Mouse (Mus musculus): Measurements from ENCODE around the gene Iyd. TPM values are rescaled to one million over a fixed set of nuclear protein-coding genes. Genes with fewer than 3 reads are reported as not detected.

The Iyd gene
- polyA plus RNA-seq, 1 experiment from 2014 or later: 4.6 TPM

DNA sequence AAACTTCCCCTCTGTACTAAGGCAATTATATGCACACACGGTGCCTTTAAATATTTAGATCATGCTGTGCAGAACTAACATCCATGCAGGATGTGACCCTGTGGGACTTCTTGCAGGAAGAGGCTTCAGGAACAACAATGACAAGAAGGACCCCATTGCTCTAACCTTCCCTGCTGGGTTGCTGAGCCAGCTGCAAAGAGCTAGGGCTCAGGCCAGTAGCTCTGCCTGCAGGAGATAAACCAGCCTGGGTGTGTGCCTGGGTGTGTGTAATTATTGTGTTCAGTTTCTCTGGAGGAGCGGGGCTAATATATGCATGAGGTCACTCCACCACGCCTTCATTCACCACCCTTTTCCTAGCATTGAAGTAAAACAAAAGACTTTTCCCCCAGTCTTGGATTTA, 51.8 kb downstream of the Iyd start:
- Histone ChIP-seq H3K4me1 (ENCODE audit: insufficient read depth, low read depth, low read length) (no peaks in the 10 kb centered on the region), H3K9ac (replicated peaks; ENCODE audit: low read depth) (no peak overlapping the region), H3K27me3 (replicated peaks; ENCODE audit: insufficient read depth, low read length) (no peaks in the 10 kb centered on the region), H3K4me2 (replicated peaks; ENCODE audit: low read depth, low read length) (no peak overlapping the region), H3K9me3 (ENCODE audit: low read length) (no peaks in the 10 kb centered on the region), H3K4me3 (ENCODE audit: low read depth, low read length) (no peak overlapping the region), H3K36me3 (ENCODE audit: insufficient read depth, low read length) (no peaks in the 10 kb centered on the region), H3K27ac (ENCODE audit: low read length) (no peak overlapping the region)
- ATAC-seq (peak; percentile 76), DNase-seq (ENCODE audit: low spot score) (peak; percentile 17)
- WGBS: 48% methylated on average over 3 of the region's 3 CpGs
- no peak for TF ChIP-seq CTCF (IDR thresholded peaks at IDR 0.05)
- peak; percentile 24; the same call in 1 of the 2 replicates for TF ChIP-seq EP300 (IDR thresholded peaks at IDR 0.05)

DNA sequence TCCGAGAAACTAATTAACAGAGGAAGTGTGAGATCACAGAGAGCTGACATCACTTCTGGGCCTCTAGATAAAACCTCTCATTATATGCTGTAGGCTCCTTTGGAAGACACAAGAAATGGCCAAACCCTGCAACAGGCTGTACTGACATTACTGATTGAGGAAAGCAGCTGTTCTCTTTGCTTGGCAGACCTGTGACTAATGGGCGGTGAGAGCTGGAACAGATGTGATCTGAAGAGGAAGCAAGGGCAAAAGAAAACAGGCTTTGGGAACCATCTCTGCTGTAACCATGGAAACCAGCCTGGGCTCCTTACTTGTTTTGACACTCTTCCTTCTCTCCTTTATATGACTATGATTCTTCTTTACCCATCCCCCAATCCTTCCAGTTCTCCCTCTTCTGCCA, 56.7 kb downstream of the Iyd start:
- 40% methylated on average over 2 of the region's 2 CpGs for WGBS
- Histone ChIP-seq H3K4me3 (ENCODE audit: low read depth, low read length) (no peak overlapping the region), H3K36me3 (ENCODE audit: insufficient read depth, low read length) (no peaks in the 10 kb centered on the region), H3K4me2 (replicated peaks; ENCODE audit: low read depth, low read length) (no peak overlapping the region), H3K9me3 (ENCODE audit: low read length) (no peaks in the 10 kb centered on the region), H3K27ac (ENCODE audit: low read length) (no peak overlapping the region), H3K9ac (replicated peaks; ENCODE audit: low read depth) (no peak overlapping the region), H3K4me1 (ENCODE audit: insufficient read depth, low read depth, low read length) (no peaks in the 10 kb centered on the region), H3K27me3 (replicated peaks; ENCODE audit: insufficient read depth, low read length) (no peaks in the 10 kb centered on the region)
- no peak for DNase-seq (ENCODE audit: low spot score)
- TF ChIP-seq CTCF (IDR thresholded peaks at IDR 0.05) (no peak), EP300 (IDR thresholded peaks at IDR 0.05) (no peak)
- ATAC-seq: no peak

DNA sequence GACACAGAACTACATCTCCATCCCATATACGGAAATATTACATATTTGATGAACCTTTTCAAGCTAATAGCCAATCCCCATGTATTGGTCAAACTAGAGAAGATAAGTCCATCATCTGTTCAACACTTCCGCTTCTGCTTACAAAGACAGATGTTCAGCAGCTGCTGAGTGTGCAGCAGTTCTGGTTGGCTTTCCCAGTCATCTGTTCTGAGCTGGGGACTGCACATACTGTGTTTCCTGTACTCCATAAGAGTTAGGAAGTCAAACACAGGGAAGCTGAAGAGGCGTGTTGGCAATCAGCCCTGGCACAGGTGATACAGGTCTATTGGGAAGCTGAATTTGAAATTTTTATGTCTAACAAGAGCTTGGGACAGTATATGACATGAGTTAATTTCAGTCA, 57.7 kb downstream of the Iyd start:
- Histone ChIP-seq H3K9me3 (ENCODE audit: low read length) (no peaks in the 10 kb centered on the region), H3K4me1 (ENCODE audit: insufficient read depth, low read depth, low read length) (no peaks in the 10 kb centered on the region), H3K4me2 (replicated peaks; ENCODE audit: low read depth, low read length) (no peak overlapping the region), H3K4me3 (ENCODE audit: low read depth, low read length) (no peak overlapping the region), H3K27ac (ENCODE audit: low read length) (no peak overlapping the region), H3K36me3 (ENCODE audit: insufficient read depth, low read length) (no peaks in the 10 kb centered on the region), H3K27me3 (replicated peaks; ENCODE audit: insufficient read depth, low read length) (no peaks in the 10 kb centered on the region), H3K9ac (replicated peaks; ENCODE audit: low read depth) (no peak overlapping the region)
- WGBS: 77% methylated on average over 3 of the region's 3 CpGs
- DNase-seq (ENCODE audit: low spot score): no peak
- TF ChIP-seq EP300 (IDR thresholded peaks at IDR 0.05): no peak
- no peak for TF ChIP-seq CTCF (IDR thresholded peaks at IDR 0.05)
- no peak for ATAC-seq

Other genes starting within 250 kb of the Iyd start
- 139 and 148 TPM in 2 replicates for gene Ppp1r14c, start 174.2 kb upstream of the Iyd start, polyA plus RNA-seq (2015; fragmentation: Nextera tagmentation; extraction: Ambion mirVana)
- gene Plekhg1, start 200.1 kb downstream of the Iyd start, polyA plus RNA-seq (2015; fragmentation: Nextera tagmentation; extraction: Ambion mirVana): 6.0 and 7.2 TPM in 2 replicates

Data from lung, postnatal 0 days (tissue).